Mouse (Mus musculus) fat pad, adult 2 months (tissue): Measurements from ENCODE around the gene Selenot.
"Not testable (repeated sequence)": the region's sequence is repeated elsewhere in the genome, so short reads cannot be mapped to it uniquely, and the experiment has no call there.

Experiments
- DNase-seq: peaks from one replicate; pipeline ENCODE4 v3.0.0-alpha.2; 2011; ENCODE audit warnings: low read depth, low spot score; ENCODE audit errors: extremely low read depth

The Selenot gene

DNA sequence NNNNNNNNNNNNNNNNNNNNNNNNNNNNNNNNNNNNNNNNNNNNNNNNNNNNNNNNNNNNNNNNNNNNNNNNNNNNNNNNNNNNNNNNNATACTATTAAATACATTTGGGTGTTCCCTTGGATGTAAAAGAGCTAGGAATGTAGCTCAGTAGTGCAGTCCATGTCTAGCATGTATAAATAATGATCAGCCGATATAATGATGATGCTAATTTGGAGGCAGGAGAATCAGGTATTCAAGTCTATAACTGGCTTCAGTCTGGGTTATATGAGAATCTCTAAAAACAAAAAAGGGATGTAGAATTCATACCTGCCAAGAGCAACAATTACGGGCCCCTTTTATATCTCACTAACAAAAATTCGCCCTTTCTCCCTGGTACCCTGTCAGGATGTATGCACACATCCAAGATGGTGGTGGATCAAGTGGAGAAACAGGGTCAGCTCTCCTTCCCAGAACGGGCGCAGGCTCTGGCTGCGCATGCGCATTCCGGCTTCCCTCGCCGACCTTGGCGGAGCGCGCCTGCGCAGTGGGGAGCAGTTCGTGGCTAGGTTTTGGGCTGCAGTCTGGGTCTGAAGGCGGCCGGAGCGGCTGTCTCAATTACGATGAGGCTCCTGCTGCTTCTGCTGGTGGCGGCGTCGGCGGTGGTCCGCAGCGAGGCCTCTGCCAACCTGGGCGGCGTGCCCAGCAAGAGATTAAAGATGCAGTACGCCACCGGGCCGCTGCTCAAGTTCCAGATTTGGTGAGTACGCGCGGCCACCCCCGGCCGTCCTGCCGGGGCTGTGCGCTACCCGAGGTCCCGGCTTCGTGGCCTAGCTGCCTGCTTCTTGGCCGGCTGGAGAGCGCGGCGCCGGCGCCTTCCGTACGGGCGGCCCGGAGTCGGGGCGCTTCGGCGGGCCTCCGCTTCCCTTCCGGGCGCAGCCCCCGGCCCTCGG, at the start of gene Selenot:
Gene Selenot (plus strand): TSS at position 500 of the 930 bp plus-strand sequence.
- DNase-seq = no peak

DNA sequence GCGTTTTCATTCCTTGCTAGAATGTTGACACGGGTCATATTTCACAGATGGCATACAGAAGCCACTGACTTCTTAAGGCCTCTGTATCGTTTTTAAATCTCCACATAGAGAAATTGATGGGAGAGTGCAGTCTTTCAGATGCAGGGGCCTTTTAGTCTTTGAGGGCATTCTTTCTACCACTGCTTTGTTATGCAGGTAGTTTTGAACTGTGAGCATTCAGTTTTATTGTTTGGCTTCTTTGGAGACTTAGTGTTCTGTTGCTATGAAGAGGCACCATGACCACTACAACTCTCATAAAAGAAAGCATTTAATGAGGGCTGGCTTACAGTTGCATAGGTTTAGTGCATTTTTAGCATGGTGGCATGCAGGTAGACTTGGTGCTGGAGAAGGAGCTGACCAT, 39.9 kb upstream of the Selenot start:
- DNase-seq = no peak

DNA sequence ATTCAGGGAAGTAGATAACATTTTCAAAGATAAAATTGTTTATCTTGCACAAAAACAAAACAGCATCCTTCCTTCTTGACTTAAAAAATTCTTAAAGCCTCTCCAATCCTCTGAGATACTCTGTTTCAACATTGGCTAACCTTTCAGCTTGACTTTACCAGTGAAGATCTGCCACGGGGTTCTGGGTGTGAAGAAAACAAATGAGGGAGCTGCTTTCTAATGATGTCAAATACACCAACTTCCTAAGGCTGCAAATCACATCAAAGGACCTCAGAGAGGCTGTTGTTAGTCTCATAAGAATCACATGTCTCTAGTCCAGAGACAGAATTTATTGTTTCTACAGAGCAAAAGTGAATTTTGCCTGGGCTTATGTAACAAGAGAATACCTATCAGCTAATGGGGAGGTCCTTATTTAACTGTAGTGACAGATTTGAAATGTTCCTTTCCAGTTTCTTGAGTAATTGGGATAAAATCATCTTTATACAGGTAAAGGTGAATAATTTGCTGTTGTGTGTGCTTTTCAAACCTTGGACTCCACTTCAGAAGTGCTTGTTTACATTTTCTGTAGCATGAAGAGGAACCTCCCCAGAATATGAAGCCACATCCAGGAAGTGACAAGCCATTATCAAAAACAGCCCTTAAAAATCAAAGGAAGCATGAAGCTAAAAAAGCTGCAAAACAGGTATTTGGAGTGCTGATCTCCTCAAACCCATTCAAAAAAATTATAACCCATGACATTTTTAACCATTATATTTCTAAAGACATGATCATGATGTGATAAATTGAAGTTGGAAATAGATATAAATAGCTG, 24.2 kb upstream of the Selenot start:
- no peak for DNase-seq

DNA sequence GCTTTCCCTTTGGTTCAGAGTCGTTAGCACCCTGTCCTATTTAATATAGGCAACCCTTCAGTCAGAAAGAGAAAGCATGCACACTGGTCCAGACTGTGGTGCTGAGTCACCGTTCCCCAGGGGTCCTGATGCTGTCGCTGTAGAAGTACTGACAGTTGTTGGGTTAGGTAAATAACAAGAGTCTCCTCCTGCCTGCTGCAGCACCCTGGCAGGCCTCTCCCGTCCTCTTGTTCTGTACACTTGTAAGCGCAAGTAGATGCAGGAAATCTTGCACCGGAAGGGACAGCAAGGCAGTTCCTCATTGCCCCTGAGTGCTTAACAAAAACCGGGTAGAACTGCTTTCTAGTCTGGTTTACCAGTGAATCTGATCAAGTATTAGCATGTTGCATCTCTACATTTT, 19.8 kb upstream of the Selenot start:
- no peak for DNase-seq

DNA sequence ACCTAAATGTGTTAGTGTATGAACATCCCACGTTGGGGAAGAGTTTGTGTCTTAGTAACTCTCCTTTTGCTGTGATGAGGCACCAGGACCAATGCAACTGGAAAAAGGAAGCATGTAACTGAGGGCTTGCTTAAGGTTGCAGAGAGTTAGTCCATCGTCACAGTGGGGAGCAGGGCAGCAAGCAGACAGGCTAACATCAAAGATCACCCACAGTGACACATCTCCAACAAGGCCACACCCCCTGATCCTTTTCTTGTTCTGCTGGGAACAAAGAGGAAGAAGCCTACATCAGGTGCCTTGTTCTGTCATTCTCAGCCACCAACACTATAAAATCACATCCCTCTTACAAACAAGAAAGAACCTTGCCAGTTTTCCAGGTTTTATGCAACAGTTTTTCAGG, 16.5 kb upstream of the Selenot start:
- DNase-seq = no peak

DNA sequence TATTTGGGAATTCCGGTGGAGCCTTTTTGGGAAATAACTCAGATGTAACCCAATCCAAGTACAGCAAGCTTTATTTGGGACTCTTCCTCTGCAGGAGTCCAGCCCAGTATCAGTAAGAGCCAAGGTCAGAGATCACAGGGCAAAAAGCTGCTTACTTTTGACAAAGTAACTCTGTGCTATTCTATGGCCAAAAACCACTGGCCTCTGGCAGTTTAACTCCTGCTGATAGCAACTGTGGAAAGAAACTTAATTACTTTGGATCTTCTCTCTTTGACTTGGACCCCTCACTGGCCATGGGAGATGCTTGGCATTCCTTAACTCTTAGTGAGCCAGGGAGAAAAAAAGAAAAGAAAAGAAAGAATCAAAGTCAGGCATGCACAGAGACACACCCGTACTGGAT, 15.0 kb upstream of the Selenot start:
- no peak for DNase-seq

DNA sequence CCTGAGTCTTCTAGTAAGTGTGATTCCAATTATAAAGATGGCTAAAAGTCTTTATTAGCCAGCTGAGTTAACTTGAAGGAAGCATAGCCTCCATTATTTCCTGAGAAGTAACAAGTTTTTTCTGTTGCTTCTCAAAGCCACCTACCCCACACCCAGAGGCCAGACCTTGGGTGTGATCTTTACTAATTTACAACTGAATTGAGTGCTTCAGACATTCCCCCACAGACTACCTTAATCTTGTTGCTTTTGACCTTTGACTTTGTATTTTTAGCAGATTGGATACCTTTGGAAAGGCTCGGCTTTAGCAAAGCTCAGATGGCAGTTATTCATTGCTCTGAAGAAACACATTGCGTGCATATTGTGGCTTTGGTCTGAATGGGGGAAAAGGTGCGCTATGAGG, 5.6 kb upstream of the Selenot start:
- DNase-seq = no peak

DNA sequence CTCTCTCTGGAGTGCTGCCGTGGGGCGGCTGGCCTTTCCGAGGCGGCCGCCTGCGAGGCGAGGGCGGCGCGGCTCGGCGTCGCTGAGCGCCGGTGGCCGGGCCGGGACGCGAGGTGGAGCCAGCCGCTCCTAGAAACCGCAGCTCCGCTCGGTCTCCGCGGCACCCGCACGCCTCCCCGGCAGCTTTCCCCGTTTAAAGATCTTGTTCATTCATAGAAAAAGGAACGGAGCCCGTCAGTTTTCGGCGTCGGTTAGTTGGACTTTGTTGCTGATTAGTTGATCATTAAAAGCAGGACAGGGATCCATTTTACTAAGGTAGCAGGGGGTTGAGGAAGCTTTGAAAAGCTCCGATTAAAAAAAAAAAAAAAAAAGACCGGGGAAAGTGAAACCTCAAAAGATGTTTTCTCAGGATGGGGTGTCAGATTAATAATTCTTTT, 649 bp downstream of the Selenot start:
- no peak for DNase-seq

DNA sequence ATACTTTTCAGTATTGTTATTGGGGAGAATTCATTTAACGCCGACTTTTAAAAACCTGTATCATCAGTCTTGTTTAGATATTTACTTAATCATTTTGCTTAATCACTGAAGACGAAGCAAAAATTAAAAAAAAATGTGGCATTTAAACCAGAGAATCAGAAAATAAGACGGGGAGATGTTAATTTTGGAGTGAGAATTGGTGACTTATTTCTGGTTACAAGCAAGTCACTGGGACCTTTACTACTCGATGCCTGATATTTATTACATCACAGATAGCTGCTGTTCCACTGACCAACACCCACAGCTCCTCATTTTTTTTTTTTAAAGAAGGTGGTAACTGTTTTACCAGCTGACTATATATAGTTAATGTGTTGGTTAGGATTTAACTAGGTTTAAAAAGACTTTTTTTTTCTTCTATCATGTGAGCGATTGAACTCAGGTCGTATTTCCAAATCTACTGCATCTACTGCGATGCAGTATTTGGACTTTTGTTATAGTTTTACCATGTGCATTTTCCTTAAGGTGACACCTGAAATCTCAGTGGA, 1.1 kb downstream of the Selenot start:
- no peak for DNase-seq

DNA sequence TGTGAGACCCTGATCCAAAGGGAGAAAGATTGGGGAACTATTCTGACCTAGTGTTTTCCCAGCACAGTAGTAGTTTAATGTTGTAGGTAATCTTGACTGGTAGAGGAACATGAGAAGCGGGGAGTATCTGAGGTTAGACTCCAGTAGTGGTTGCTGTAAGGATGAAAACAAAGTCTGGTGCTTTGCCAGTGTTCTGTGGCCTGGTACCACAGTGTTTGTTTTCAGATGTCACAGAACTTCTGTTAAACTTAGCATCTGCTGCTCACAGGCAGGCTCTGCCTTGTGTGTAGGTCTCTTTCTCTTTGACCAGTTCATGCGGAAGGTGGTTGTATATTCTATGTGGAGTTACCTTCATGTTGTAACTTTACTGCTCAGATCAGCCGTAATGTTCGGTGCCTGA, 5.1 kb downstream of the Selenot start:
- DNase-seq = no peak

DNA sequence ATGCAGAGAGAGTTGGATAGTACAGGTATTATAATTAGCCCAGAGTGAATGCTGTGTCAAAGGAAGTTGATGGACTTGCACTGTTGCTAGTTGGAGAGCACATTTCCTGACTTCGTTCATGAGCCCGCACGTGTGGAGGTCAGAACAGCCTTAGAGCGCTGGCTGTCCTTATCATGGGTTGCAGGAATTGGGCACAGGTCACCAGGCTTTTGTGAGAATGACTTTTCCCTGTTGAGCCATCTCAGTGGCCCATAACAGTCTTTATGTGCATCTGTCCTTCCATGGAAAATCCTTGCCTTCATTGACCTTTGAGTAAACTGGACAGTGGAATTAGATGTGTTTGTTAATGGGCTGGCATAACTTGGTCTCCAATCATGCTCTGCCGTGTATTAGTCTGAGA, 5.9 kb downstream of the Selenot start:
- DNase-seq = no peak

DNA sequence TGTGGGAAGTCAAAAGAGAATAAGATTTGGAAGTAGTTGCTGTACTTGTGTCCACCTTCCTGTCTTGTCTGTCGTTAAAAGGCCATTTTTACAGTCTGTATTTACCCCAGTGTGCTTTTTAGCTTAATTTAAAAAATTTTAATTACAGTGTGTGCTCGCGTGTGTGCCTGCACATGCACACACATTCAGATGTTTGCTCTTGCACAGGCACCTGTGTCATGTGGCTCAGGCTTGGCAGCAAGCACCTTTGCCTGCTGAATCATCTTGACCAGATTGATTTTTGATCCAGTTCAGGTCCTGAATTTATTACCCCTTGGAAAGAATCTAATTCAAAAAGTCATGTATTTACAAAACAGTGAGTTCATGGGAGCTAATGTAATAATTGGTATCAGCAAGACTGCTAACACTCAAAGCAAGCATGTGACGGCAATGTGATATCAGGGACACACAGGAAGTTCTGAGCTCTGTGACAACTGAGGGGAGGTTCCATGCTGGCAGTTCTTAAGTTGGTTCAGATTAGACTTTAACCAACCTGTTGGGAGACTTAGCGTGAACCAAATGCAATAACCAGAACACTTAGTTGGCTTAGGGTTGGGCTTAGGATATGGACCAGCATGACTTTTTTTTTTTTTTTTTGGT, 6.5 kb downstream of the Selenot start:
- no peak for DNase-seq

DNA sequence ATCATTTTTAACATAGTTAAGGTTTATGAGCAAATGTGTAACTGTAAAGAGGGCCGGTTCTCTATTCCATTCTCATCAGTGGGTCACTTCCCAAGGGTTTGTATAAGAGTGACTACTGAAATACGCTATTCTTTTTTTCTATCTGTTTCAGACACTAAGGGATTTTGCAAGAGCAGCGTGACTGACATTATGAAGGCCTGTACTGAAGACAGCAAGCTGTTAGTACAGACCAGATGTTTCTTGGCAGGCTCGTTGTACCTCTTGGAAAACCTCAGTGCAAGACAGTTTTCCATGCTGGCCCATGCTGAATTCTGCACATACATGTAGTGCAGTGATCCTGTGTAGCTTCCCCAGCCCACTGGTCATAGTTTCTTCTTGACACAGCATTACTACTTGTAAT, 14.1 kb downstream of the Selenot start:
- not testable (repeated sequence) for DNase-seq

DNA sequence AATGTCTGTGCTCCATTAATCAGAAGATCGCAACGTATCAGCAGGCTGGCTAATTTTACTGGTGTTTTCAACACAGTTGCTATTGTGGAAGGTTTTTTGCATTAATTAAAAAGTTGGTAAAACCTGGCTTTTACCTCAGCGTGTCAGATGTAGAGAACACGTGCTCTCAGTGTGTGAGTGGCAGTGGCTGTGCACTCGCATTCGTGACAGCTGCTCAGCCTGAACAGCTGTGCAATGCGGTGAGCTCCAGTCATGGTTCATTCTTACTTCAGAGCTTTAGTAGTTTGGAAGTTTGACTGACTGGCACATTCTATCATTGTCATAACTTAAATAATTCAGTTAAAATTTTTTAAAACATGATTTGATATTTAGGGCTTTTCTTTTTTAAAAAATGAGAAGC, 16.2 kb downstream of the Selenot start:
- not testable (repeated sequence) for DNase-seq

DNA sequence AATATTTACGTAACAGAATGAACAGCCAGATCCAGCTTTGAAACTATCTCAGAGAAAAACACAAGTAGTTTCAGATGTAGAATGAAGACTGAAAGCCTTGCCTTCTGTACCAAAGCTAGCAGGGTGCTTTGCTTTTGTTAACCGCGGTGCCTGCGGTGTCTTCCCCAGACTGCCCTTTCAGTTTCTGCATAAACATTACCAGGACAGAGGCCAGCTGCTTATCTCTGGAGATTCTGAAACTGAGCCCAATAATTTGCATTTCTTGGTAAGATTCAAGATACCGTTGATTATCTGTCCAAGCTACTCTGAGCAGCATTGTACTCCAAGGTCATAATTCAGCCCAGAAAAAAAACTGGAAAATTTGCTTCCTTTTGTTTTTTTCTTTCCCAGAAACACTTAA, 17.2 kb downstream of the Selenot start:
- no peak for DNase-seq

DNA sequence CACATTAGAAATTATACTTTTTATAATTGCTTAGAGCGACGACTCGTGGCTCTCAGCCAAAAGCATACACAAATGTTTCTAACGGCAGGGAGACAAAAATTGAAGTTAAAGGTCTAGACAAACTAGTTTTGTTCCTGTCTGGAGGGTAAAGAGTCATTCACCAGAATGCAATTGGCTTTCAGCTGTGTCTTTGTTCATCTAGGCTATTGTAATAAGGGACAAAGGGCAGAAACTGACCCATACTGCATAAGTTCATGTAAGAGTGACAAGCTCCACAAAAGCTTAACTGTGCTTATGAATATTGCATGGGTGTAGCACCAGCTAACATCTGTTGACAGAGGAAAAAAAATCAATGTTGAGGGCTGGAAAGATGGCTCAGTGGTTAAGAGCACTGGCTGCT, 32.1 kb downstream of the Selenot start:
- DNase-seq = peak; percentile 63

DNA sequence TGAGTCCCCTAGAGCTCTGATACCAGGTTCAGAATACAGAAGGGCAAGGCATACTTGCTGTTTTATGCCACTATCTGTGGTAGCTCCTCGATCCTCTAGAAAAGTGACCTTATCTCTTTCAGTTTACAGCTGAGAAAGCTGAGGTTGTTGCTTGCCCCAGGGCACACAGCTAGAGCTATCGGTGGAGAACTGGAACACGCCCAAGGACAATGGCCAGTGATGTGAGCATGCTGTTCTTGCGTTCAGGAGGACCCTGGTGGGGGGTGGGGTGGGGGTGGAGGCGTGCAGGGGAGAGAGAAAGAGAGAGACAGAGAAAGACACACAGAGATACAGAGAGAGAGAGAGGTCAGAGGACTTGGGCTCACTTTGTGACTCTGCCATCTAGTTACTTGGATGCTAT, 33.5 kb downstream of the Selenot start:
- no peak for DNase-seq

DNA sequence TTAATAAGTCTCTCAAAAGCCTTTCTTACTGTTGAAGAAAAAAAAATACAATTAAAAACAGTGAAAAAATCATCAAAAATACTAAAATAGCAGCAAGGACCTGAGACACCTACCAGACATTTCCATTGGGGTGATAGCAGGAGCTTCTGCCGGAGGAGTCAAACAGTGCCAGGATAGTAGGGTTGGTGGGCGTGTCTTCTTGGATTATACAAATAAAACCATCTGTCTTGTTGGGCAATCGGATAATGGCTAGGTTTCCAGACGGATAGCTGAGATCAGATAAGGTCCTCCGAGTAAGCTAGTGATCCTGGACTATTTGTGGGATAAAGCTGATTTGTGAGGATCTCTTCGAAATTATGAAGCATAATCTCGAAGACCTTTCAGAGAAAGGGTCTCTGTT, 44.6 kb downstream of the Selenot start:
- DNase-seq = peak; percentile 42

DNA sequence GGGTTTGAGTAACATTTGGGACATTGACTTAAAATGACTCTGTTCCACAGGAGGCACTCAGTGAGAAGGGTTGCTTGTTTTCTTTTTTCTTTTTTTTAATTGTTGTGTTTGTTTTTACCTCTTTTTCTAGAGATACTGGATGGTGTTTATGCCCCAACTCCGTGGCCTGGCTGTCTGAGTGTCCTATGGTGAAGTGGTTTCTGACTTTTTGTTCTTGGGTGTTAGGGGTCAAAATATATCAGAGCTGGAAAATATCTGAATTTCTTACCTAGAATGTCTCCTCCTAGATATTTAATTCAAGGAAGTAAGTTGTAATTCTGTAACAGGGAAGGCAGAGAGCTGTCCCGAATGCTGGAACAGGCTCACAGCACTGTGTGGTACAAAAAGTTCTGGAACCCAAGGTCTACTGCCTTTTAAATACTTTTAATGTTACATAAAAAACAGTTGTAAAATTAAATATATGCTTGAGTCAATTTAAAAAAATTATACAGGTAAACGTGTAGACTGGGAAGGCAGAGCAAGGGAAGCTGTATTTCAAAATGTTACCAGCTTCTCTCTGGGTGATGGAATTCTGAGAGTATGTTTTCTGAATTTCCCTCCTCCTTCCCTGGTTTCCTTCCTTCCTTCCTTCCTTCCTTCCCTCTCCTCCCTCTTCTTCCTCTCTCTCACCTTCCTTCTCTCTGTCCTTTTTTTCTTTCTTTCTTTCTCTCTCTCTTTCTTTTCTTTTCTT, 46.4 kb downstream of the Selenot start:
- DNase-seq = no peak

DNA sequence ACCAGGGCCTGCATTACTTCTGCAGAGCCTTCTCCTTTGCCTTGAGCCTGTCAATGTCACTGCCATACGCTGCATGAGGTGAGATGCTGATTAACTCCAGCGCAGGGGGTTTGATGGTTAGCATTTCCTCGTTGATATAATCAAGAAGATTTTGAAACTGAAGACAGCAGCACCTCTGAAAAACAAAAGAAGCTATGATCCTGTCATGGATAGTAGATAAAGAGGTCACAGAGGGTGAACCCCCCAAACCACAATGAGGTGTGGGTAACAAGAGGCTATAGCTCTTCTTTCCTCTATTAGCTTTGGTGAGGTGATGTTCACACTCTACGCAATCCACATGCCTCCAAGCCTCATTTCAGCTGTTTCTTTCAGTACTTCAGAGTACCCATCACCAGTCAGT, 48.5 kb downstream of the Selenot start:
- no peak for DNase-seq

DNA sequence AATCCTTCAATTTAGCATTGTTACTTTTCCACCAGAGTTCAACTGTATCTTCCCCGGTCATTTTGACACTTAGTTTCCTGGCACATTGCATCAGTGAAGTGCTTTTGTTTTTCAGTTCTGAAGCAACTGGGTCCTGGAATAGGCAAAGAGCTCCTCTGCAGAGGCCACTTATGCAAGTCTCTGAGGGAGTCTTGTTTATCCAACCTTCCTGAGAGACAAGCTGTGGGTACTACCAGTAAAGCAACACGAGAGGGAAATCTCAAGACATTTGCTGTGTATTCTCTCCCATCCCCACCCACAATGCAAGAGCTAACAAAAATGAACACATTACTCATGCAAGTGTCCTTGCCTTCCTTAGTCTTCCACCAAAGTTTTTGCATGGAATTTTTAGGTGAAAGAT, 55.3 kb downstream of the Selenot start:
- no peak for DNase-seq
